Mouse (Mus musculus) myocyte (in vitro differentiated cells): ENCODE measurements around the gene Vegfc. TPM values are rescaled to one million over a fixed set of nuclear protein-coding genes. Genes with fewer than 3 reads are reported as not detected.

Source experiments
- H3K27me3 ChIP-seq: one replicate; pipeline ENCODE4 v1.6.1; 2011; ENCODE audit not compliant: control insufficient read depth, insufficient read depth, insufficient read length
- H3K36me3 ChIP-seq: one replicate; pipeline ENCODE4 v1.6.1; 2011; ENCODE audit not compliant: control insufficient read depth, insufficient read depth
- H3K4me2 ChIP-seq: one replicate; pipeline ENCODE4 v1.6.1; 2011; ENCODE audit warnings: low read depth, control low read depth
- H3K4me3 ChIP-seq: one replicate; pipeline ENCODE4 v1.5.1; 2011; ENCODE audit warnings: mild to moderate bottlenecking, control low read depth, moderate library complexity
- H3K79me2 ChIP-seq: one replicate; pipeline ENCODE4 v1.6.1; 2011; ENCODE audit not compliant: control insufficient read depth, insufficient read depth
- H3ac ChIP-seq: one replicate; pipeline ENCODE4 v1.6.1; 2011; ENCODE audit not compliant: control insufficient read depth, insufficient read length
- CEBPB ChIP-seq: IDR thresholded peaks from 2 replicates; pipeline ENCODE4 v1.6.1; 2011; ENCODE audit warnings: mild to moderate bottlenecking, moderate library complexity; ENCODE audit not compliant: poor library complexity, insufficient read depth, severe bottlenecking
- E2F4 ChIP-seq: IDR thresholded peaks from one replicate; pipeline ENCODE4 v1.6.1; 2011; ENCODE audit warnings: mild to moderate bottlenecking, control low read depth, moderate library complexity; ENCODE audit not compliant: insufficient read depth
- MAX ChIP-seq: IDR thresholded peaks from one replicate; pipeline ENCODE4 v1.6.1; 2011; ENCODE audit warnings: low read depth, mild to moderate bottlenecking, control low read depth
- MYOD1 ChIP-seq, 3 experiments: IDR thresholded peaks; one replicate each; pipeline ENCODE4 v1.6.1; 2011; ENCODE audit warnings: control low read depth in 2 of 3, low read depth in 2 of 3, mild to moderate bottlenecking in 2 of 3, moderate library complexity in 1 of 3; ENCODE audit not compliant: insufficient read length in 2 of 3, control insufficient read depth in 1 of 3
- MYOG ChIP-seq, 3 experiments: IDR thresholded peaks; one replicate each; pipeline ENCODE4 v1.6.1; 2011; ENCODE audit warnings: control low read depth in 2 of 3, low read depth in 2 of 3, mild to moderate bottlenecking in 2 of 3; ENCODE audit not compliant: insufficient read length in 2 of 3, control insufficient read depth in 1 of 3, insufficient read depth in 1 of 3
- POLR2A ChIP-seq: IDR thresholded peaks from one replicate; pipeline ENCODE4 v1.6.1; 2011; ENCODE audit warnings: low read depth, mild to moderate bottlenecking, control low read depth, moderate library complexity; ENCODE audit not compliant: insufficient read length
- POLR2AphosphoS2 ChIP-seq: IDR thresholded peaks from one replicate; pipeline ENCODE4 v1.6.1; 2011; ENCODE audit warnings: low read depth, control low read depth; ENCODE audit not compliant: insufficient read length
- REST ChIP-seq: IDR thresholded peaks from one replicate; pipeline ENCODE4 v1.6.1; 2011; ENCODE audit warnings: mild to moderate bottlenecking, control low read depth, moderate library complexity; ENCODE audit not compliant: insufficient read depth, insufficient read length
- SRF ChIP-seq: IDR thresholded peaks from one replicate; pipeline ENCODE4 v1.6.1; 2011; ENCODE audit warnings: low read depth; ENCODE audit not compliant: control insufficient read depth, insufficient read length
- TCF12 ChIP-seq: IDR thresholded peaks from one replicate; pipeline ENCODE4 v1.6.1; 2011; ENCODE audit warnings: mild to moderate bottlenecking, control low read depth; ENCODE audit not compliant: poor library complexity, insufficient read depth, severe bottlenecking
- TCF3 ChIP-seq: IDR thresholded peaks from one replicate; pipeline ENCODE4 v1.6.1; 2011; ENCODE audit warnings: low read depth, control low read depth; ENCODE audit not compliant: insufficient read length
- USF1 ChIP-seq: IDR thresholded peaks from one replicate; pipeline ENCODE4 v1.6.1; 2011; ENCODE audit warnings: low read depth, mild to moderate bottlenecking, control low read depth, moderate library complexity
- polyA plus RNA-seq: library from polyadenylated mRNA; unstranded; fragments of >200 nt; fragmentation: generic; extraction: Trizol; gene quantifications from one replicate; pipeline ENCODE4 v1.2.1, GENCODE M21; 2012; ENCODE audit warnings: missing spikeins

The Vegfc gene
- polyA plus RNA-seq, 1 experiment: 7.8 TPM

- no peak overlapping the region for H3ac ChIP-seq
- H3K27me3 ChIP-seq: no peaks in the 10 kb centered on the region
- no peak overlapping the region for H3K4me2 ChIP-seq
- peaks cover 58% of the 10 kb centered on the region for H3K79me2 ChIP-seq
- no peak for TF ChIP-seq TCF12
- TF ChIP-seq CEBPB: no peak
- TF ChIP-seq MYOD1 (IDR thresholded peaks at IDR 0.05; ENCODE audit: control insufficient read depth in 1 of 3, insufficient read length in 2 of 3, low read depth in 2 of 3): no peak
- TF ChIP-seq USF1: no peak
- TF ChIP-seq REST: no peak
- no peak for TF ChIP-seq MAX
- TF ChIP-seq TCF3: no peak
- no peak for TF ChIP-seq POLR2AphosphoS2
- no peak for TF ChIP-seq POLR2A
- H3K4me3 ChIP-seq: no peak overlapping the region
- H3K36me3 ChIP-seq: peaks cover 5% of the 10 kb centered on the region
These were observed 12.5 kb downstream of the Vegfc start for GRCm38 (mm10) chr8:54089901-54090300.

- Histone ChIP-seq H3ac (no peak overlapping the region), H3K79me2 (peaks cover 68% of the 10 kb centered on the region), H3K4me3 (no peak overlapping the region), H3K36me3 (no peaks in the 10 kb centered on the region), H3K4me2 (no peak overlapping the region), H3K27me3 (no peaks in the 10 kb centered on the region)
- TF ChIP-seq MYOG (IDR thresholded peaks at IDR 0.05; ENCODE audit: control insufficient read depth in 1 of 3, insufficient read depth in 1 of 3, insufficient read length in 2 of 3, low read depth in 2 of 3): no peak
- no peak for TF ChIP-seq POLR2A
- no peak for TF ChIP-seq MAX
- no peak for TF ChIP-seq REST
- TF ChIP-seq SRF: no peak
These were observed 22.7 kb downstream of the Vegfc start for GRCm38 (mm10) chr8:54100058-54100457.

DNA sequence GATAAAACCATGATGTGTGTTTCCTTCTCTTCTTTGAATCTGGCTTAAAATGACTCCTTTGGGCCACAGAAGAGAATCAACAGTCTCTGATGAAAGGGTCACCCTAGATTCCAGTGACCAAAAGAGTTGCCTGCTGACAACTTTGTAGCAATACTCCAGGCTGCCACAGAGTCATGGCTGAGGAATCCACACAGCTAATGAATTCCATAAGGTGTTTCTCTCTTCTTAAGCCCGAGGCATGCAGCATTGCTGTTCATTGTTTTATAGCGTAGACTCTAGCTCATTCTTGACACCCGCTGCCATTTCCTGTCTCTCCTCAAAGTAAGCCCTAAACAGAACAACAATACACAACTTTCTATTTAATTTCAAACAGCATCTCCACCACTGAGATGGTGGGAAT is 37.2 kb downstream of the Vegfc start:
- H3K36me3 ChIP-seq: no peaks in the 10 kb centered on the region
- H3K4me2 ChIP-seq: no peak overlapping the region
- TF ChIP-seq E2F4: no peak
- TF ChIP-seq TCF12: no peak
- TF ChIP-seq POLR2A: no peak
- no peak for TF ChIP-seq REST
- TF ChIP-seq TCF3: no peak
- no peak for TF ChIP-seq SRF
- TF ChIP-seq USF1: no peak
- TF ChIP-seq MYOD1 (IDR thresholded peaks at IDR 0.05; ENCODE audit: control insufficient read depth in 1 of 3, insufficient read length in 2 of 3, low read depth in 2 of 3): no peak
- TF ChIP-seq MYOG (IDR thresholded peaks at IDR 0.05; ENCODE audit: control insufficient read depth in 1 of 3, insufficient read depth in 1 of 3, insufficient read length in 2 of 3, low read depth in 2 of 3): no peak
- no peak for TF ChIP-seq MAX
- peaks cover 29% of the 10 kb centered on the region for H3K79me2 ChIP-seq
- H3K4me3 ChIP-seq: no peak overlapping the region
- H3K27me3 ChIP-seq: no peaks in the 10 kb centered on the region
- no peak overlapping the region for H3ac ChIP-seq

- peaks cover 53% of the 10 kb centered on the region for H3K79me2 ChIP-seq
- H3ac ChIP-seq: no peak overlapping the region
- TF ChIP-seq TCF12: no peak
- no peak for TF ChIP-seq POLR2A
- no peaks in the 10 kb centered on the region for H3K27me3 ChIP-seq
- no peaks in the 10 kb centered on the region for H3K36me3 ChIP-seq
- no peak overlapping the region for H3K4me3 ChIP-seq
- H3K4me2 ChIP-seq: no peak overlapping the region
These were observed 42.7 kb downstream of the Vegfc start for GRCm38 (mm10) chr8:54120115-54120514.

- no peak overlapping the region for H3K4me3 ChIP-seq
- no peaks in the 10 kb centered on the region for H3K27me3 ChIP-seq
- no peak overlapping the region for H3K4me2 ChIP-seq
- H3ac ChIP-seq: no peak overlapping the region
- peak; percentile 4 for TF ChIP-seq USF1
- TF ChIP-seq POLR2A: no peak
- TF ChIP-seq TCF12: no peak
- no peak for TF ChIP-seq POLR2AphosphoS2
- no peaks in the 10 kb centered on the region for H3K36me3 ChIP-seq
- H3K79me2 ChIP-seq: peaks cover 48% of the 10 kb centered on the region
These were observed 44.5 kb downstream of the Vegfc start for GRCm38 (mm10) chr8:54121942-54122341.

GRCm38 (mm10) chr8:54122345-54122744 is 44.9 kb downstream of the Vegfc start:
- Histone ChIP-seq H3K4me2 (no peak overlapping the region), H3K4me3 (no peak overlapping the region), H3K79me2 (peaks cover 47% of the 10 kb centered on the region), H3K36me3 (no peaks in the 10 kb centered on the region), H3ac (no peak overlapping the region), H3K27me3 (no peaks in the 10 kb centered on the region)
- TF ChIP-seq E2F4 (no peak), POLR2A (no peak), SRF (no peak), CEBPB (no peak), USF1 (no peak), TCF12 (no peak), REST (no peak), MYOG (IDR thresholded peaks at IDR 0.05; ENCODE audit: control insufficient read depth in 1 of 3, insufficient read depth in 1 of 3, insufficient read length in 2 of 3, low read depth in 2 of 3) (no peak), POLR2AphosphoS2 (no peak), MYOD1 (IDR thresholded peaks at IDR 0.05; ENCODE audit: control insufficient read depth in 1 of 3, insufficient read length in 2 of 3, low read depth in 2 of 3) (no peak), TCF3 (no peak), MAX (no peak)
